Mouse (Mus musculus) liver, embryonic 16.5 days (tissue): ENCODE data around the gene Pmf1. TPM values are rescaled to one million over a fixed set of nuclear protein-coding genes. Genes with fewer than 3 reads are reported as not detected.

Experiments
- ATAC-seq: fragments of 200-750 bp; cut with Nextera tagmentation; 2 replicates; pipeline ENCODE4 v1.8.0; 2017; ENCODE audit warnings: low read depth, mild to moderate bottlenecking, moderate number of reproducible peaks, moderate library complexity
- H3K27ac ChIP-seq: fragments of 300-500 bp; sonication (generic); 2 replicates; pipeline ENCODE4 v1.5.1; 2014; ENCODE audit warnings: mild to moderate bottlenecking, low read length
- H3K27me3 ChIP-seq: fragments of 300-500 bp; sonication (generic); 2 replicates; pipeline ENCODE4 v1.6.1; 2014; ENCODE audit warnings: low read depth, low read length, mixed read lengths; ENCODE audit not compliant: control insufficient read depth, insufficient read depth
- H3K36me3 ChIP-seq: fragments of 300-500 bp; sonication (generic); 2 replicates; pipeline ENCODE4 v1.6.1; 2014; ENCODE audit warnings: mild to moderate bottlenecking; ENCODE audit not compliant: control insufficient read depth, insufficient read depth
- H3K4me1 ChIP-seq: fragments of 300-500 bp; sonication (generic); 2 replicates; pipeline ENCODE4 v1.6.1; 2014; ENCODE audit warnings: low read depth, low read length, mixed read lengths; ENCODE audit not compliant: control insufficient read depth
- H3K4me2 ChIP-seq: fragments of 300-500 bp; sonication (generic); 2 replicates; pipeline ENCODE4 v1.6.1; 2014; ENCODE audit warnings: low read depth, low read length, mixed read lengths
- H3K4me3 ChIP-seq: fragments of 300-500 bp; sonication (generic); 2 replicates; pipeline ENCODE4 v1.5.1; 2014; ENCODE audit warnings: low read depth, mild to moderate bottlenecking, low read length
- H3K9ac ChIP-seq: fragments of 300-500 bp; sonication (generic); 2 replicates; pipeline ENCODE4 v1.6.1; 2014; ENCODE audit warnings: low read depth, low read length
- H3K9me3 ChIP-seq: fragments of 300-500 bp; sonication (generic); replicated peaks from 2 replicates; pipeline ENCODE4 v1.6.1; 2016; ENCODE audit warnings: low read length; ENCODE audit not compliant: control insufficient read depth
- WGBS: fragments of 180-500 bp; shearing (Covaris S2); extraction: QIAGEN DNeasy Blood & Tissue Kit; methylation state at CpG from one replicate; pipeline ENCODE4 v1.1.7; 2014; ENCODE audit not compliant: insufficient replicate concordance; 5-methylcytosine and 5-hydroxymethylcytosine counted together
- polyA plus RNA-seq: library from polyadenylated mRNA; unstranded; fragments of >200 nt; fragmentation: Nextera tagmentation; extraction: Ambion mirVana; gene quantifications from 2 replicates; pipeline ENCODE4 v1.2.1, GENCODE M21; 2015

The Pmf1 gene
- polyA plus RNA-seq, 1 experiment from 2014 or later, result 69.7 TPM

DNA sequence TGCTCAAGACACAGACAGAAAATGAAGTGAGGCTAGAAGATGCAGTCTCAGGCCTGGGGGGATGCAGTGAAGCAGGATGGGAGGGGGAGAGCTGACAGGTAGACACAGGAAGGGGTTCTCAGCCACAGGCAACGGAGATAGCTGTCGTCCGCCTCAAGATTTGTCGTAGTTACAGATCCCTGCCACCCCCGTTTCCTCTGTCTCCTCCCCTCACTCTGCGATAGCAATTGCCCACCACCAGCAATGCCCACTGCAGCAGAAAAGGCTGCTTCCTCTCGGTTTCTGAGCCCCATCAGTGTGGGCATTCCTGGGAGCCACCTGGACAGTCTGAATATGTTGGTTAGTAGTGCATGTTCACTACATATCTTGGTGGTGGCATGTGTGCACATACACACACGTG, 43.2 kb upstream of the Pmf1 start:
- Histone ChIP-seq H3K36me3 (no peaks in the 10 kb centered on the region), H3K4me1 (peaks cover 13% of the 10 kb centered on the region), H3K27me3 (peaks cover 4% of the 10 kb centered on the region; the same call in 1 of the 2 replicates), H3K27ac (no peak overlapping the region), H3K9ac (no peak overlapping the region), H3K4me2 (no peak overlapping the region), H3K4me3 (no peak overlapping the region), H3K9me3 (no peaks in the 10 kb centered on the region)
- 21% methylated on average over 8 of the region's 8 CpGs for WGBS
- no peak for ATAC-seq

- H3K4me2 ChIP-seq, result no peak overlapping the region
- WGBS, result 63% methylated on average over 6 of the region's 6 CpGs
- H3K4me3 ChIP-seq, result no peak overlapping the region
- H3K9me3 ChIP-seq, result no peaks in the 10 kb centered on the region
- H3K4me1 ChIP-seq, result peaks cover 18% of the 10 kb centered on the region
- peaks cover 4% of the 10 kb centered on the region; the same call in 1 of the 2 replicates for H3K27me3 ChIP-seq
- no peaks in the 10 kb centered on the region for H3K36me3 ChIP-seq
- no peak for ATAC-seq
- H3K9ac ChIP-seq, result no peak overlapping the region
- no peak overlapping the region for H3K27ac ChIP-seq
Observed at GRCm38 (mm10) chr3:88452716-88453115, 42.6 kb upstream of the Pmf1 start.

DNA sequence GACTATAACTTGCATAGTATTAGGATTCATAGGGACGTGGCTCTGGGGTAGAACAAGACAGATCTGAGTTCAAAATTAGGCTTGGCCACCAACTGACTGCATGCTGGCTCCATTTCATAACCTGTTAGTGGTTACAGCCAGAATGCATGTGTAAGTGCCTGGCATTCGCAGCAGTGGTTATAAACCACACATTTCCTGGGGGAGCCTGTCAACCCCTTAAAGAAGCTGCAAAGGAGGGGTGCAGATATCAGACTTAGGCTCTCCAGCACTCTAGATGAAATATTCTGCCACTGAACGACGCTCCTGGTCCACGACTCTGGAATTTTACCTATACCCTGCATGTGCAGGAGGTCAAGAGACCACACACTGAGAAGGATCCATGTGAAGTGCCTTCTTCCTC, 42.1 kb upstream of the Pmf1 start:
- H3K27me3 ChIP-seq, result peaks cover 4% of the 10 kb centered on the region; the same call in 1 of the 2 replicates
- peaks cover 16% of the 10 kb centered on the region for H3K4me1 ChIP-seq
- no peaks in the 10 kb centered on the region for H3K36me3 ChIP-seq
- H3K4me2 ChIP-seq, result no peak overlapping the region
- H3K27ac ChIP-seq, result no peak overlapping the region
- no peak for ATAC-seq
- WGBS, result 47% methylated on average over 5 of the region's 5 CpGs
- H3K9ac ChIP-seq, result no peak overlapping the region
- no peaks in the 10 kb centered on the region for H3K9me3 ChIP-seq
- no peak overlapping the region for H3K4me3 ChIP-seq

DNA sequence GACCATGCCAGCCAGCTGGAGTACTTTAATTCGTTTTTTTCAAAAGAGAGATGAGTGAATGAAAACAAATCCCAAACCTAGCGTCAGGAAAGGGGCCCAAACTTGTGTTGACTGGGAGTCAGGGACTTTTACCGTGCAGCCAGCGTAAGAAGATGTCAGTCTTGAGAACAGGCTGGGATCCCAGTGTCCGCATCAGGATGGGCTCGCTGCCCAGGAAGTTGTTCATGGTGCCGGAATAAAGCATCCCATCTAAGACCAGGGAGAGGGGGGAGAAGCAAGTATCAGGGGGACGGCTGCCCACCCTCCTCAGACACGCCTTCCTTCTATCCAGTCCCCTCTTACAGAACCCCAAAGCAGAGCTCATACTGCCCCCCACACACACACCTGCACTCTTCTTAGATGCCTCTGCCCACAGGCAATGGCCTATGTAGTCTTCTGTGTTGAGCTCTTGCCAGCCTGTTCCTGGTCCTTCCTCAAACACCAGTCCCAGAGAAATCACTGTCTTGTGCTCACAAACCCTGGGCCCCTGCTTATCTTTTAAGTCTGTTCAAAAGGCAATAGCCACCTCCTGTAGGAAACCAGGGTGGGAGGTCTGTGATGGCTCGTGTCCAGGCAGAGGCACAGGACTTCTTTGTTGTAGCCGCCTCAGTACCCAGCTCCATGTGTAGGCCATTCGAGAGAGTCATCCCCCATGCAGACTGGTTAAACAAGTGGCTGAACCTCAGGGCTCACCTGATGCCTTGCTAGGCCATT, 40.4 kb upstream of the Pmf1 start:
- Histone ChIP-seq H3K4me1 (peaks cover 9% of the 10 kb centered on the region), H3K36me3 (no peaks in the 10 kb centered on the region), H3K27me3 (peaks cover 4% of the 10 kb centered on the region; the same call in 1 of the 2 replicates), H3K9me3 (no peaks in the 10 kb centered on the region), H3K9ac (no peak overlapping the region), H3K4me2 (no peak overlapping the region), H3K4me3 (no peak overlapping the region), H3K27ac (no peak overlapping the region)
- ATAC-seq, result no peak
- WGBS, result 64% methylated on average over 12 of the region's 12 CpGs

GRCm38 (mm10) chr3:88449395-88450023, 39.4 kb upstream of the Pmf1 start:
- Histone ChIP-seq H3K27me3 (peaks cover 4% of the 10 kb centered on the region; the same call in 1 of the 2 replicates), H3K27ac (no peak overlapping the region), H3K9ac (no peak overlapping the region), H3K36me3 (no peaks in the 10 kb centered on the region), H3K4me3 (no peak overlapping the region), H3K9me3 (no peaks in the 10 kb centered on the region), H3K4me2 (no peak overlapping the region), H3K4me1 (peaks cover 9% of the 10 kb centered on the region)
- ATAC-seq, result no peak
- 27% methylated on average over 20 of the region's 21 CpGs for WGBS

DNA sequence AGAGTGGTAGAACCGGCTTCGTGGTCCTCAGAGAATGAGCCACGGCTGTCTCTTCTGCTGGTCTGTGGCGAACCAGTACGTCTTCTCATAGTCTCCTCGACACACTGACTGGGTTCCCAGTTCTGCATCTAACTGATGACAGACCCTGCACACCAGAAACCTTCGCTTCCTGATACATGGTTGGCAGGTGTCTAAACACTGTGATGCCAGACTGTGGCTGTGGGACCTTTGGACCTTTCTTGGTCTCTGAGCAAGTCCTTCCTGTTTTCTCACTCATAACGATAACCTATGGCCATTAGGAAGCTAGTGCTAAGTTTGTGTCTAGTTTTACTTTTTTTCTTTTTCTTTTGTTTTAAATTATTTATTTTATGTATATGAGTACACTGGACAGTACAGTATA, 38.3 kb upstream of the Pmf1 start:
- Histone ChIP-seq H3K4me3 (no peak overlapping the region), H3K27me3 (peaks cover 4% of the 10 kb centered on the region; the same call in 1 of the 2 replicates), H3K27ac (no peak overlapping the region), H3K36me3 (no peaks in the 10 kb centered on the region), H3K9me3 (no peaks in the 10 kb centered on the region), H3K9ac (no peak overlapping the region), H3K4me1 (peaks cover 9% of the 10 kb centered on the region), H3K4me2 (no peak overlapping the region)
- ATAC-seq, result no peak
- 52% methylated on average over 8 of the region's 8 CpGs for WGBS

DNA sequence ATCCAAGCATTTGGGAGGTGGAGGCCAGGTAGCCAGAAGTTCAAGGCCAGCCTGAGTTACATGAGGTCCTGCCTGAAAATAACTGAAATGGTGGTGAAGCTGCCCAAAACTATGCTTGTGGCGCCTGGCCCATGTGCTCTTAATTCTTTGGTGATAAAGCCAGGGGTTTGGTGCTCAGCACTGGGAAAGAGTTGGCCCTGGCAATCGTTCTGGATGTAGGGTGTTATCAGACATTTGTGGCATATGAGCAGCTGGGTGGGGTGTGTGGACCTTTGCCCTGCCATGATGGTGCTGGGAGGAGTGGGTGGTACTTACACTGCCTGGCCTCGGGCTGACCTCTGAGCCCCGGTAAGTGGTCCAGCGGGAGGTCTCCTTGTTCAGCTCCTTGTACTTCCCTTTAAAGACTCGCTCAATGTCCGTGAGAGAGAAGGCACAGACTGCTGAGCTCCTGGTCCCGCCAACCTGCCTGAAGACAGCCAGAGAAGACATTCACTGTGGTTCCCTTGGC, 37.6 kb upstream of the Pmf1 start:
- 33% methylated on average over 8 of the region's 8 CpGs for WGBS
- peak; percentile 44; the same call in 1 of the 2 replicates for ATAC-seq
- H3K27ac ChIP-seq, result no peak overlapping the region

DNA sequence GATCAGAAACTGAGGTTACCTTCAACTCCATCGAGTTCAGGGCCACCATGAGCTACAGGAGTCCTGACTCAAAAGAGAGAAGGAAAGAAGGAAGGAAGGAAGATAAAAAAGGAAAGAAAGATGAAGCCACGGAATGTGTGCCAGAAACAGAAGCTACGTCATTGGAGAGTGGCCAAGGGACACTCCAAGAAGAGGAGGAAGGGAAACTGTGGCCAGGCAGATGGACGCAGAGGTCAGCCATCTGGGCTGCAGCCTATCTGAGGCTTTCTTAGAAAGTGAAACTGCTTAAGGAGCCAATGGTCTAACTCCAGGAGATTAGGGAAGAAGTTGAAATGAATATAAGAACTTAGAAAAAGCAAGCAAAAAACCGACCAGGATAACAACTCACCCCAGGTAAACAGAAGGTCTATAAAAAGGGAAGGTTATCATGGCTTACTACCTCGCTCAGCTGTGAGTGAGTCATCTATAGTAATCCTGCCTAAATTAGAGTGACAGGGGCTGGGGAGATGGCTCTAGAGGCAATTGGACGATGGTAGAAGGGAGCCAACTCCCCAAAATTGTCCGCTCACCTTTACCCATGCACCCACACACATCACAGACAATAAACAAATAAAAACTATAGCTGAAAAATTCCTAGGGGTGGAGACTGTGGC, 36.5 kb upstream of the Pmf1 start:
- no peak for ATAC-seq
- H3K4me3 ChIP-seq, result no peak overlapping the region

More for the DNA sequence above, 37.6 kb upstream of the Pmf1 start:
- Histone ChIP-seq H3K4me2 (no peak overlapping the region), H3K9me3 (no peaks in the 10 kb centered on the region), H3K4me3 (no peak overlapping the region), H3K27me3 (peaks cover 4% of the 10 kb centered on the region; the same call in 1 of the 2 replicates), H3K9ac (no peak overlapping the region), H3K36me3 (no peaks in the 10 kb centered on the region), H3K4me1 (peaks cover 9% of the 10 kb centered on the region)

More for the DNA sequence above, 36.5 kb upstream of the Pmf1 start:
- Histone ChIP-seq H3K4me2 (no peak overlapping the region), H3K9ac (no peak overlapping the region), H3K27me3 (peaks cover 4% of the 10 kb centered on the region; the same call in 1 of the 2 replicates), H3K9me3 (no peaks in the 10 kb centered on the region), H3K27ac (no peak overlapping the region), H3K4me1 (peaks cover 12% of the 10 kb centered on the region), H3K36me3 (no peaks in the 10 kb centered on the region)
- 35% methylated on average over 8 of the region's 8 CpGs for WGBS
